Mouse (Mus musculus) E14TG2a.4 (cell line): ENCODE measurements at regions not wholly inside any gene's neighbourhood (a gene's known extent, or its start where the extent isn't known, plus 50 kb on each side); places are given as distances from the start of the nearest gene placed in this dataset.
A peak's percentile ranks its signal among the peaks of the same experiment; 100 is the strongest.

Experiments
- CTCF ChIP-seq: conservative IDR thresholded peaks from 2 replicates; pipeline ENCODE4 v1.5.1; 2014; ENCODE audit warnings: low read length
- NANOG ChIP-seq: IDR thresholded peaks from 2 replicates; pipeline ENCODE4 v1.6.1; 2014; ENCODE audit warnings: borderline replicate concordance, low read length, mixed read lengths
- POU5F1 ChIP-seq: IDR thresholded peaks from 2 replicates; pipeline ENCODE4 v1.6.1; 2014; ENCODE audit warnings: low read length, borderline replicate concordance

GRCm38 (mm10) chr9:89813616-89814318 lies 75.5 kb upstream of the Ankrd34c start:
- TF ChIP-seq CTCF (peak; percentile 8; the same call in 1 of the 2 replicates), POU5F1 (no peak), NANOG (no peak)
